Mouse (Mus musculus) midbrain, postnatal 0 days (tissue): Measurements from ENCODE around the gene Fam43a. TPM values are rescaled to one million over a fixed set of nuclear protein-coding genes. Genes with fewer than 3 reads are reported as not detected.
A peak's percentile ranks its signal among the peaks of the same experiment; 100 is the strongest.

Experiments used
- ATAC-seq: fragments of 200-750 bp; cut with Nextera tagmentation; 2 replicates; pipeline ENCODE4 v1.8.0; 2017; ENCODE audit warnings: moderate number of reproducible peaks, mild to moderate bottlenecking, moderate TSS enrichment, moderate library complexity; ENCODE audit not compliant: low FRiP score
- DNase-seq: peaks from one replicate; pipeline ENCODE4 v3.0.0-alpha.2; 2015; ENCODE audit warnings: low spot score
- H3K27ac ChIP-seq: fragments of 300-500 bp; sonication (generic); 2 replicates; pipeline ENCODE4 v1.5.1; 2014; ENCODE audit warnings: low read depth, mild to moderate bottlenecking, low read length, mixed read lengths
- H3K27me3 ChIP-seq: fragments of 300-500 bp; sonication (generic); 2 replicates; pipeline ENCODE4 v1.6.1; 2014; ENCODE audit warnings: low read length, control low read depth, mixed read lengths; ENCODE audit not compliant: insufficient read depth
- H3K36me3 ChIP-seq: fragments of 300-500 bp; sonication (generic); 2 replicates; pipeline ENCODE4 v1.6.1; 2014; ENCODE audit warnings: low read length, control low read depth, mixed read lengths; ENCODE audit not compliant: insufficient read depth
- H3K4me1 ChIP-seq: fragments of 300-500 bp; sonication (generic); 2 replicates; pipeline ENCODE4 v1.6.1; 2014; ENCODE audit warnings: mild to moderate bottlenecking, control low read depth, antibody characterized with exemption, low read length, mixed read lengths; ENCODE audit not compliant: insufficient read depth
- H3K4me2 ChIP-seq: fragments of 300-500 bp; sonication (generic); 2 replicates; pipeline ENCODE4 v1.6.1; 2014; ENCODE audit warnings: low read depth, mild to moderate bottlenecking, low read length, mixed read lengths; ENCODE audit not compliant: poor library complexity, severe bottlenecking
- H3K4me3 ChIP-seq: fragments of 300-500 bp; sonication (generic); 2 replicates; pipeline ENCODE4 v1.5.1; 2014; ENCODE audit warnings: low read depth, mild to moderate bottlenecking, low read length, moderate library complexity
- H3K9ac ChIP-seq: fragments of 300-500 bp; sonication (generic); replicated peaks from 2 replicates; pipeline ENCODE4 v1.6.1; 2014; ENCODE audit warnings: mild to moderate bottlenecking, low read length, moderate library complexity, mixed read lengths; ENCODE audit not compliant: poor library complexity, severe bottlenecking
- H3K9me3 ChIP-seq: fragments of 300-500 bp; sonication (generic); 2 replicates; pipeline ENCODE4 v1.6.1; 2016; ENCODE audit warnings: low read length, control low read depth
- CTCF ChIP-seq: IDR thresholded peaks from 2 replicates; pipeline ENCODE4 v1.5.1; 2016; ENCODE audit warnings: antibody characterized with exemption, mild to moderate bottlenecking
- WGBS: fragments of 180-500 bp; shearing (Covaris S2); extraction: QIAGEN DNeasy Blood & Tissue Kit; methylation state at CpG from one replicate; pipeline ENCODE4 v1.1.7; 2014; 5-methylcytosine and 5-hydroxymethylcytosine counted together
- polyA plus RNA-seq: library from polyadenylated mRNA; unstranded; fragments of >200 nt; fragmentation: Nextera tagmentation; extraction: Ambion mirVana; gene quantifications from 2 replicates; pipeline ENCODE4 v1.2.1, GENCODE M21; 2015
- total RNA-seq: library from RNA; depleted of rRNA; stranded (reverse); fragments of >200 nt; gene quantifications from 2 replicates; pipeline ENCODE4 v1.2.3, GENCODE M21; 2014

Fam43a gene
- total and polyA plus RNA-seq, 2 experiments from 2014 or later, result 10.1 to 22.3 TPM

GRCm38 (mm10) chr16:30600431-30601045 is 1.0 kb downstream of the Fam43a start:
- peak; percentile 15; the same call in 1 of the 2 replicates for ATAC-seq
- peak overlapping the region; percentile 32; the same call in 1 of the 2 replicates for H3K27ac ChIP-seq

GRCm38 (mm10) chr16:30601046-30601832 is 1.7 kb downstream of the Fam43a start:
- DNase-seq (peak; percentile 66), ATAC-seq (0 out of 2 replicates have a peak, but pooled peaks have one; percentile 28)
- Histone ChIP-seq H3K27ac (no peak overlapping the region), H3K27me3 (peaks cover 19% of the 10 kb centered on the region), H3K4me2 (peak overlapping the region; percentile 96), H3K4me1 (0 out of 2 replicates have a peak, but pooled peaks cover 4% of the 10 kb centered on the region), H3K36me3 (no peaks in the 10 kb centered on the region), H3K9ac (peak overlapping the region; percentile 55), H3K4me3 (peak overlapping the region; percentile 52), H3K9me3 (no peaks in the 10 kb centered on the region)
- WGBS, result 8% methylated on average over 42 of the region's 42 CpGs
- TF ChIP-seq CTCF, result peak; percentile 65

More at GRCm38 (mm10) chr16:30600431-30601045, 1.0 kb downstream of the Fam43a start:
- peak overlapping the region; percentile 55 for H3K9ac ChIP-seq
- DNase-seq, result peak; percentile 45
- H3K4me1 ChIP-seq, result 0 out of 2 replicates have a peak, but pooled peaks cover 4% of the 10 kb centered on the region
- H3K9me3 ChIP-seq, result no peaks in the 10 kb centered on the region
- peak overlapping the region; percentile 96 for H3K4me2 ChIP-seq
- H3K27me3 ChIP-seq, result peaks cover 19% of the 10 kb centered on the region
- H3K4me3 ChIP-seq, result peak overlapping the region; percentile 52
- no peaks in the 10 kb centered on the region for H3K36me3 ChIP-seq
- under 1% methylated on average over 52 of the region's 53 CpGs for whole genome bisulfite sequencing
- no peak for TF ChIP-seq CTCF

GRCm38 (mm10) chr16:30601946-30602345 is 2.4 kb downstream of the Fam43a start:
- H3K27ac ChIP-seq, result no peak overlapping the region
- no peak for TF ChIP-seq CTCF
- no peaks in the 10 kb centered on the region for H3K9me3 ChIP-seq
- H3K36me3 ChIP-seq, result no peaks in the 10 kb centered on the region
- H3K27me3 ChIP-seq, result peaks cover 19% of the 10 kb centered on the region
- 32% methylated on average over 7 of the region's 7 CpGs for WGBS
- ATAC-seq (no peak), DNase-seq (no peak)
- H3K4me3 ChIP-seq, result peak overlapping the region; percentile 52
- peak overlapping the region; percentile 96 for H3K4me2 ChIP-seq
- H3K4me1 ChIP-seq, result 0 out of 2 replicates have a peak, but pooled peaks cover 4% of the 10 kb centered on the region
- no peak overlapping the region for H3K9ac ChIP-seq

- peak overlapping the region; percentile 7; the same call in 1 of the 2 replicates for H3K4me2 ChIP-seq
- H3K9ac ChIP-seq, result no peak overlapping the region
- WGBS, result 44% methylated on average over 18 of the region's 18 CpGs
- H3K27ac ChIP-seq, result no peak overlapping the region
- H3K36me3 ChIP-seq, result no peaks in the 10 kb centered on the region
- no peaks in the 10 kb centered on the region for H3K4me1 ChIP-seq
- ATAC-seq, result no peak
- DNase-seq, result no peak
- H3K4me3 ChIP-seq, result no peak overlapping the region
- H3K27me3 ChIP-seq, result peaks cover 19% of the 10 kb centered on the region
- H3K9me3 ChIP-seq, result no peaks in the 10 kb centered on the region
- TF ChIP-seq CTCF, result no peak
Measured at GRCm38 (mm10) chr16:30602684-30603530, 3.4 kb downstream of the Fam43a start.

- Histone ChIP-seq H3K4me2 (0 out of 2 replicates have a peak overlapping the region, but pooled peaks have one; percentile 2), H3K36me3 (no peaks in the 10 kb centered on the region), H3K27ac (no peak overlapping the region), H3K4me1 (no peaks in the 10 kb centered on the region), H3K9ac (no peak overlapping the region), H3K4me3 (no peak overlapping the region), H3K9me3 (no peaks in the 10 kb centered on the region), H3K27me3 (peaks cover 19% of the 10 kb centered on the region)
- WGBS, result 80% methylated on average over 9 of the region's 9 CpGs
- DNase-seq (no peak), ATAC-seq (no peak)
- TF ChIP-seq CTCF, result no peak
Measured at GRCm38 (mm10) chr16:30603531-30603842, 4.0 kb downstream of the Fam43a start.
